Mouse (Mus musculus) cerebellum, adult 11 months (tissue): ENCODE results near the gene Spryd3.

Experiments used
- DNase-seq: peaks from one replicate; pipeline ENCODE4 v3.0.0; 2022

The Spryd3 gene

GRCm38 (mm10) chr15:102110701-102111494, 25.1 kb downstream of the Spryd3 start:
- no peak for DNase-seq

GRCm38 (mm10) chr15:102110271-102110670, 25.8 kb downstream of the Spryd3 start:
- no peak for DNase-seq

GRCm38 (mm10) chr15:102108651-102109525, 27.1 kb downstream of the Spryd3 start:
- peak; percentile 77 for DNase-seq

- DNase-seq, result peak; percentile 75
Observed at GRCm38 (mm10) chr15:102107689-102108573, 28.1 kb downstream of the Spryd3 start.

- DNase-seq, result no peak
Observed at GRCm38 (mm10) chr15:102106754-102107456, 29.1 kb downstream of the Spryd3 start.

- DNase-seq, result peak; percentile 23
Observed at GRCm38 (mm10) chr15:102105764-102106730, 30.0 kb downstream of the Spryd3 start.

- DNase-seq, result peak; percentile 24
Observed at GRCm38 (mm10) chr15:102105360-102105759, 30.7 kb downstream of the Spryd3 start.

GRCm38 (mm10) chr15:102103947-102104555, 32.0 kb downstream of the Spryd3 start:
- no peak for DNase-seq

- no peak for DNase-seq
Observed at GRCm38 (mm10) chr15:102103371-102103946, 32.6 kb downstream of the Spryd3 start.

GRCm38 (mm10) chr15:102102548-102103121, 33.4 kb downstream of the Spryd3 start:
- DNase-seq, result no peak

- DNase-seq, result peak; percentile 18
Observed at GRCm38 (mm10) chr15:102101672-102102541, 34.1 kb downstream of the Spryd3 start.

- DNase-seq, result no peak
Observed at GRCm38 (mm10) chr15:102100996-102101671, 34.9 kb downstream of the Spryd3 start.

GRCm38 (mm10) chr15:102100161-102100981, 35.7 kb downstream of the Spryd3 start, which contains the start of gene Tns2:
TSS of gene Tns2 (plus strand) at chr15:102100413.
- DNase-seq, result peak; percentile 64

- no peak for DNase-seq
Observed at GRCm38 (mm10) chr15:102099771-102100160, 36.3 kb downstream of the Spryd3 start.

- DNase-seq, result no peak
Observed at GRCm38 (mm10) chr15:102099260-102099659, 36.8 kb downstream of the Spryd3 start.

GRCm38 (mm10) chr15:102097991-102098555, 38.0 kb downstream of the Spryd3 start:
- no peak for DNase-seq
